Mouse (Mus musculus) cerebellum, adult 11 months (tissue): ENCODE measurements around the gene Entpd8.

Experiments used
- DNase-seq: peaks from one replicate; pipeline ENCODE4 v3.0.0; 2022

The Entpd8 gene

DNA sequence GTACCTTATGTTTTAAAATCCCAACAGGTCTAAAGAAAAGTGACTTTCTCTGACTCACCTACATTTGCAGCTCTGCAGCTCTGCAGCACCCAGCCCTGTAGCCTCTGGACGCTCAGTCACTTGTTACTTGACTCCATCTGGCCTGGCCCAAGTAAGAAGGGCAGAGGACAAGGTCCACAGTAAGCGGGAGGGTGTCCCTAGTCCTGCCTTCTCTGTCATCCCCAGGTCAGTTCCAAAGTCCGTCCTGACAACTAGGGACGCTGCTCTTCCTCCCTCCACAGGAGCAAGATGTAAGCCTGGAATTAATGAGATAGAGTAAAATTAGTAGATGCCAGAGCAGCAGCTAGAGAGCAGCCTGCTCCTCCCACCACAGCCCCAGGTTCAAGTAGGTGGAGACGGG, at the start of gene Entpd8:
Gene Entpd8 (plus strand): TSS at position 229 of the 400 bp plus-strand sequence.
- no peak for DNase-seq

DNA sequence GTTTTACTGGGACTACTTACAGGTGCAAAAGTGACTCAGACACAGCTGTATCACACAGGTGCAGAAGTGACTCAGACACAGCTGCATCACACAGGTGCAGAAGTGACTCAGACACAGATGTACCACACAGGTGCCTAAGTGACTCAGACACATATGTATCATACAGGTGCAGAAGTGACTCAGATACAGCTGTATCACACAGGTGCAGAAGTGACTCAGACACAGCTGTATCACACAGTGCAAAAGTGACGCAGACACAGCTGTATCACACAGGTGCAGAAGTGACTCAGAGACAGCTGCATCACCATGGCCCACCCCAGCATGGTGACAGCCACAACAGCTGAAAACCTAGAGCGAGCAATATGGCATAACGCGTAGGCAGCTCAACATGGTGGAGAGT, 45.1 kb upstream of the Entpd8 start:
- DNase-seq = no peak

DNA sequence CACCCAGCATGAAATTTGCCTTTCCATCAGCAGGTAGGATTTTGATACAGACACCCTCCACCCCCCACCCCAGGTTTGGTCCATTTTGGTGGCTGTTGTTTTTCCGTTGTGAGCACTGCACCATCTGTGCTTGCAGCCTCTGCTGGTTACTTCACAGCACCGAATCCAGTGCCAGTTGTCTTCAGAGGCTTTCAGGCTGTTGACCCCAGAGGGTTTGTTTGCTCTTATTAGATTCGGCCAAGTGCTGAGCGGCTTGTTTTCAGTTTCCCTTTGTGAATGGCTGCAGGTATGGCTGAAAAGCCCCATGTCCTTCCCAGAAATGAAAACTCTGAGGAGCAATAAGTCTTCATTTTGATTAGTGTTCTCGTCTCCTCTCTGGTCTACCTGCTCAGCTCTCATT, 40.0 kb upstream of the Entpd8 start:
- no peak for DNase-seq

DNA sequence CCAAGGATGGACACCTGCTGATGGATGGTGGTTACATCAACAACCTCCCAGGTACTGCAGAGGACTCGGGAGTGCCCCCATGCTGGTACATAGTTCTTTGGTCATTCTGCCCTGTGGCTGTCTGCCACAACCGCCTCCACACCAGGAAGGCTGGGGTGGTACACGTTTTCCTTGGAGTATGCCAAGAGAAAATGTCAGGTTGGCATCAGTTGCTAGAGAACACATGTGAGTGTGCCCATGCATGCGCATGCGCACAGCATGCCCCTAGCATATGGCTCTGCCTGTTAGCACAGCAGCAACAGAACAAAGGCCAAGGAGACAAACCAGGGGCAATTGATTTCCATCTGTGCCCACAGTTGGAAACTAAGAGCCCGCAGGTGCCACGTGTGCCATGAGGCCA, 29.2 kb upstream of the Entpd8 start:
- DNase-seq = peak; percentile 76

DNA sequence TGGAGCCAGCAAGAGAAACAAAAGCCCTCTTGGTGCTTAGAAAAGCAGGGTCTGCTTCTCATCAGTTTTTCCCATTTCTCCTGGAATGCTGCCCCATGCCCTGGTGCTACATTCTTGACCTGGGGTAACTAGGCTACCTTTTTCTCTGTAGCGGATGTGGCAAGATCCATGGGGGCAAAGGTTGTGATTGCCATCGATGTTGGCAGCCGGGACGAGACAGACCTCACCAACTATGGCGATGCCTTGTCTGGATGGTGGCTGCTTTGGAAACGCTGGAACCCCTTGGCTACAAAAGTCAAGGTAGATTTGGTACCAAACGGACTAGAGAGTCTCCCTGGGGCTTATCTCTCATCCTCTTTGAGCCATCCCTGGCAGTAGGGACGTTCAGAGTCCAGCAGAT, 28.7 kb upstream of the Entpd8 start:
- DNase-seq = no peak

DNA sequence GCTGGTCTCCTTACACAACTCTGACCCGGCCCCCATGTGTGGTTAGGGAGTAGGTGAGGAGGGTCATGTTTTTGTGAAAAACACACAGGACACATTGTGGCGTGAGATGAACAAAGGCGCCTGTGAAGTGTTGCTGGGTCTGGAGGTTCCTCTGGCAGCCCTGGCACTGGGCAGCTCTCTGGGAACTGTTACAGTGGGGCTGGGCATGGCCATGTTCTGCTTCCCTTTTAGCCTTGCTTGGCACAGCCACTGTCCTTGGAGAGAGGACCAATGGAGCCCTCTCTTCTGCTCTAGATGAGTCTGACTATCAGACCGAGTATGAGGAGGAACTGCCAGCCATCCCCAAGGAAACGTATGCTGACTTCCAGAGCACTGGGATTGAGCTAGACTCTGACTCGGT, 27.0 kb upstream of the Entpd8 start:
- DNase-seq = no peak

DNA sequence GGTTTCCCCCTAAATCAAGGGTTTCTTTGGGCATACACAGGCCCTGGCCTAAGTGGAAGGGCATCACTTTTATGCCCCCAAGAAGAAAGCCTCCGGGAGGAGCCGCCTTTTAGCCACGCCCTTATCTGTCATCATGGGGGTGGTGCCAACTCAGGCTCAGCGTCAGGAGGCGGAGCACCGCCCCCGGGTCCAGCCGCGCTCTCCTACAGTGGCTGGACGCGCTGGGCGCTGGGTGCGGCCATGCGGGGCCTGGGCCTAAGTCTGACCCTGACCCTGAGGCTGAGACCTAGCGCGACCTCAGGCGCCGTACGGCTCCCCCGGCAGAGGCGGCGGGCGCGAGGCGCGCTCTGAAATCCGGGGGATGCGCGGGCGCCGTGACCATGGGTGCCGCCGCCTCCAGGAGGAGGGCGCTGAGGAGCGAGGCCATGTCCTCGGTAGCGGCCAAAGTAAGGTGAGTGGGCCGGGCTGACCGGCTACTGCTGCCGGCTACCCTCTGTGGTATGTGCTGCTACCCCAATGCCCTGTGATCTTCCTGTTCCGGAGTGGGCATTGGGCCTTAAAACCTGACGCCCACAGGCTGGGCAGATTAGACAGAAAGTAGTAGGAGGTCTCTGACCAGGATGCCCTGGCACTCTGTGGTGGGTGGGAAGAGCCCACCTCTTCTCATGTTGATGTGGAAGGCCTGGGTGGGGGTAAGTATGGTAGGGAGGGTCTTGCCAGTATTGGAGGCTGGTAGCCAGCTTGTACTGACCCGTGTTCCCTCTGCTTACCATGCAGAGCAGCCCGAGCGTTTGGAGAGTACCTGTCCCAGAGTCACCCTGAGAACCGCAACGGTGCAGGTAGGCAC, 25.7 kb upstream of the Entpd8 start, which contains the start of gene Nsmf:
Gene Nsmf (plus strand): TSS at position 135 of the 847 bp plus-strand sequence.
- peak; percentile 77 for DNase-seq

DNA sequence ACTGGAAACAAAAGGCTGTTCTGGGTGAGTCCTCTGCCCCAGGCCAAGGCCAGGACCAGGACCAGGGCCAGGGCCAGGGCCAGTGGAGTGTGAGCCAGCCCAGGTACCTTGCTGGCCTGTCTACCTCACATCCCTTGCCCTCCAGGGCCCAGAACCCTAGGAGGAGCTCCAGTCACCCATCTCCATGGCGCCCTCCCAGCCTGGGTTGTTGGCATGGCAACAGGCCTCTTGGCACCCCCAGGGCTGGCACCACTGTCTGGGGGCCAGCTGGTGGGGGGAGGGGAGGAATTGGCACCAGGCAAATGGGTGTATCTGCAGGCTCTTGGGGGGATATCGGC, 25.1 kb upstream of the Entpd8 start:
- peak; percentile 55 for DNase-seq

DNA sequence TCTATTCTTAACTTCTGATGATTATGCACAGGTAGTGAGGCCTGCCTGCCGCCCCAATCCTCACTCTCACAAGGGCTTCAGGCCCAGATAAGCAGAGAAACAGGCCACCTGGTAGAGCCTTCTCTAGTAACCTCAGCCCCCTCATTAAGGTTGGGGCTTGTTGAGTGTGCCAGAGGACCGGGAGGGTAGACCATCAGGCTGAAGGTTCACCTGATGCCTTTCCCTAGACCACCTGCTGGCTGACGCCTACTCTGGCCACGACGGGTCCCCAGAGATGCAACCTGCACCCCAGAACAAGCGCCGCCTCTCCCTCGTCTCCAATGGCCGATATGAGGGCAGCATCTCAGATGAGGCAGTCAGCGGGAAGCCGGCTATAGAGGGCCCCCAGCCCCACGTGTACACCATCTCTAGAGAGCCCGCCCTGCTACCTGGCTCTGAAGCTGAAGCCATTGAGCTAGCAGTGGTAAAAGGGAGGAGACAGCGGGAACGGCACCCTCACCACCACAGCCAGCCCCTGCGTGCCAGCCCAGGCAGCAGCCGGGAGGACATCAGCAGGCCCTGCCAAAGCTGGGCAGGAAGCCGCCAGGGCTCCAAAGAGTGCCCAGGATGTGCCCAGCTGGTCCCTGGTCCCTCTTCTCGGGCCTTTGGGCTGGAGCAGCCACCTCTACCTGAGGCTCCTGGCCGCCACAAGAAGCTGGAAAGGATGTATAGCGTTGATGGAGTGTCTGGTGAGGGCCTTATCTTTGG, 24.5 kb upstream of the Entpd8 start:
- DNase-seq = no peak

DNA sequence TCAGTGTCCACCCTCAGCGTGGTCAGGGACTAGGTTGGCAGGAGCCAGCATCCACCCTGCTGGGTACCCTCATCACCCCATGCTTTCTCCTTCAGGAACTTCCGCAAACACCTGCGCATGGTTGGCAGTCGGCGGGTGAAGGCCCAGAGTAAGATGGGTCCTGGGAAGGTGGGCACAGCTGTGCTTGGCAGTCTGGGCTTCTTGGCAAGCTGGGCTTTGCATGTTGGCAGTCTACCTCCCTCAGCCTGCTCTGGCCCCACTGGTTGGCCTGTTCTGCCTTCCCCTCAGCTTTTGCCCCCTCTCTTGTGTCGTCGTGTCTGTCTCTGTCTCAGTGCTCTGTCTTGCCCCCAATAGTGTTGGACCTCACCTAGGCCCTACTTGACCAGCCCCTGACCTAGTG, 21.2 kb upstream of the Entpd8 start:
- no peak for DNase-seq

DNA sequence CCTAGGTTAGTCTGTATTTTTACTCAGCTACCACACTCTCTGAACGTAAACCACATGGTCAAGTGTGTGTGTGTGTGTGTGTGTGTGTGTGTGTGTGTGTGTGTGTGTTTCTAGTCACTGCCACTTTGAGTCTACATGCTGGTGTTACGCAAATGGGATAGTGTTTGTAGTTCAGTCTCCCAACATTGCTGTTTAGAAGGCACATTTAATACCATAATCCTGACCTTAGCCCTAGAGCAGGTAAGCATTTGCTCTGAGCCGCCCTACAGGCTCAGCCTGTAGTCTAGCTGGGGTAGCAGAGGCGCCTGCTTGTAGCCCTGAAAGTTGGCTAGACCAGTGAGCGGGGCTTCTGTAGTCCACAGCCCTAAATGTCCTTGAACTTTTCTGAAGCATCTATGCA, 16.6 kb upstream of the Entpd8 start:
- DNase-seq = no peak

DNA sequence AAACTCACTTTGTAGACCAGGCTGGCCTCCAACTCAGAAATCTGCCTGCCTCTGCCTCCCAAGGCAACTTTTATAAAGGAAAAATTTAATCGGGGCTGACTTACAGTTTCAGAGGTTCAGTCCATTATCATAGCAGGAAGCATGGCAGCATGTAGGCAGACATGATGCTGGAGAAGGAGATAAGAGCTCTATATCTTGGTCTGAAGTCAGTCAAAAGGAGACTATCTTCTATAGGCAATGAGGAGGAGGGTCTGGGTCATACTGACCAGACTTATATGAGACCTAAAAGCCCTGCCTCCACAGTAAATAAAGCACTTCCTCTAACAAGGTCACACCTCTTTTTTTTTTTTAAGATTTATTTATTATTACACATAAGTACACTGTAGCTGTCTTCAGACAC, 15.8 kb upstream of the Entpd8 start:
- no peak for DNase-seq

DNA sequence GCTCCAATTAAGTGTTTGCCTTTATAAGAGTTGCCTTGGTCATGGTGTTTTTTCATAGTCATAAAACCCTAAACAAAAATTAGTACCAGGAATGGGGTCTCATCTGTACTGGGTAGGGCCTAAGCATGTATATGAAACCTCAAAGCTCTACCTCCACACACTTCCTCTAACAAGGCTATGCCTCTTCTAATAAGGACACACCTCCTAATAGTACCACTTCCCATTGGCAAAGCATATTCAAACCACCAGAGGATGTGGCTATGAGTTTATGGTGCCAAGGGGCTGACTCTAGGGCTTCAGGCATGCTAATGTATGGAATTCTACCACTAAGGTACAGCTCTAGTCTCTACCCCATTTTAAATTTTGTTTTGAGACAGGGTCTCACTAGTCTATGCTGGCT, 14.6 kb upstream of the Entpd8 start:
- no peak for DNase-seq

DNA sequence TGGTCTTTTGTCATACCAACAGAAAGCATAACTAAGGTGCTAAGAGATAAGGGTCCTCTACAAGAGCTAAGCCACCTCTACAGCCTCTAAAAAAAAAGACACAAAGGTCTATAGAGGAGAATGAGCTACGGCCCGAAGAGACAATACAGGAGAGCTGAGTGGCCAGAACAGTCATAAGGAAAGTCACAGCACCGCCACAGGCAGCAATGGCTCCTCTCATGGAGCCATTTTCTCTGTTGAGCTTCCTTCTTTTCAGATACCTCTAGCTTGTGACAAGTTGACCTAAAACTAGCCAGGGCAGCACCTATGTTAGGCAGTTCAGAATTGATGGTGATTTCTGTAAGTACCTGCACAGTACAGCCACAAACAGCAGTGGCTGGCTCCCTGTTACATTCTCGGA, 13.6 kb upstream of the Entpd8 start:
- DNase-seq = no peak

DNA sequence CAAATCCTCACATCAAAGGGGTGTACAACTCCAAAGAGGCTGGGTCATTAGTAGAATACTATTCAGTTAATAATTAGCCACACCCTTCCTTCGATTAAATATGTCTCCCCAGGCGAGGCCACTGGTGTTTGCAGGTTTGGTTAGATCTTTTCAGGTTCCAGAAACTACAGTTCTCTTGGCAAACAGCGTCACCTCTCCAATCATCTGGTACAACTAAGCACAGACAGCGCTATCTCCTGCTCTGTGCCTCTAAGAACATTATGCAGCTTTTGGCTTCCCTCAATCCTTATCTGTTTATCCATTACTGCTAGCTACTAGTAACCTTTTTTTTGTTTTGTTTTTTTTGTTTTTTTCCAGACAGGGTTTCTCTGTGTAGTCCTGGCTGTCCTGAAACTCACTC, 10.6 kb upstream of the Entpd8 start:
- no peak for DNase-seq

DNA sequence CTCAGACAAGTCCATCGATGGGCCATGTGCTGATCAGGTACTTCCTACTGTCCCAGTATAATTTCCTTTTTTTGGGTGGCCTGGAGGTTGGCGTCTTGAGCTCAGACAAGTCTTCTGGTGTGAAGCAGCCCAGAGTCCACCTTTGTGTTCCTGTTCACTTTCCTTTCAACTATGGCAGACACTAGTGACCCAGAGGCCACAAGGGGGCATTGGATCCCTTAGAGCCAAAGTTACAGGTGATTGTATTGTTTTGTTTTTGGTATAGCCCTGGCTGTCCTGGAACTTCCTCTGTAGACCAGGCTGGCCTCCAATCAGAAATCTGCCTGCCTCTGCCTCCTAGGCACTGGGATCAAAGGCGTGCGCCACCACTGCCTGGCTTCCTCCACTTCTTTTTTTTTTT, 7.7 kb upstream of the Entpd8 start:
- no peak for DNase-seq

DNA sequence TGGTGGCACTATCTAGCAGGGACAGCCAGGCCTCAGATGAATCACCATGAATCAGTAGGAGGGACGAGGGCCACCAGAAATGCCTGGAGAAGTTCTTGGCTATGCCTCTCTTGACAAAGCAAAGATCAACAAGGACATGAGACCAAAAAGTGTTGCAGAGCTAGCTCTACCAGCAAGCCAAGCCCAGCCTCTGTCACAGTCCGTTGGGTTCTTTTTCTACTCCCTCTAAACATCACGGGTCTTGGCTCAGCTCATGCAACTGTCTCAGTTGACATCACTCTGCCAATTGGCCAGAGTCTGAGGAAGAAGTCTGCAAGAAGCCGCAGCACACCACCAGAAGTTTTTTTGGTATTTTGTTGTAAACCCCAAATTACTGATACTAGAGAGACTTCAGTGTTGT, 4.6 kb upstream of the Entpd8 start:
- DNase-seq = no peak

DNA sequence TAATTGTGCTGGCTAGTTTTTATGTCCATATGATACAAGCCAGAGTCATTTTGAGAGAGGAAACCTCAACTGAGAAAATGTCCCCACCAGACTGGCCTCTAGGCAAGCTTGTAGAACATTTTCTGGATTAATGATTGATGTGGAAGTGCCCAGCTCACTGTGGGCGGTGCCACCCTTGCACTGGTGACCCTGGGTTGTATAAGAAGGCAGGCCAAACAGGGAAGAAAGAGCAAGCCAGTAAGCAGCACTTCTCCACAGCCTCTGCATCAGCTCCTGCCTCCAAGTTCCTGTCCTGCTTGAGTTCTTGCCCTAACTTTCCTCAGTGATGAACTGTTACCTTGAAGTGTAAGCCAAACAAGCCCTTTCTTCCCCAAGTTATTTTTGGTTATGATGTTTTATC, 1.1 kb upstream of the Entpd8 start:
- no peak for DNase-seq

DNA sequence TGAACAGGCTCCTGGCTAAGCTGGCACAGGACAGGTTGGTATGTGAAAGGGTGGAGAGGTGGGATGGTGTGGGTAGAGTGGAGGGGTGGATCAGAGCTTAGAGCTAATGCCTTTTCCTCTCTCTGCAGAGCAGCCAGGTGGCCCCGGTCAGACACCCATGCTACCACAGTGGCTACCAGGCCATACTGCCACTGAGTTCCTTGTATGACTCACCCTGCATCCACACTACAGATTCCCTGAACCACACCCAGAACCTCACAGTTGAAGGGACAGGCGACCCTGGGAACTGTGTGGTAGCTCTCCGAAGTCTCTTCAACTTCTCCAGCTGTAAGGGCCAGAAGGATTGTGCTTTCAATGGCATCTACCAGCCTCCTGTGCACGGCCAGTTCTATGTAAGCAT, 3.6 kb downstream of the Entpd8 start:
- no peak for DNase-seq

DNA sequence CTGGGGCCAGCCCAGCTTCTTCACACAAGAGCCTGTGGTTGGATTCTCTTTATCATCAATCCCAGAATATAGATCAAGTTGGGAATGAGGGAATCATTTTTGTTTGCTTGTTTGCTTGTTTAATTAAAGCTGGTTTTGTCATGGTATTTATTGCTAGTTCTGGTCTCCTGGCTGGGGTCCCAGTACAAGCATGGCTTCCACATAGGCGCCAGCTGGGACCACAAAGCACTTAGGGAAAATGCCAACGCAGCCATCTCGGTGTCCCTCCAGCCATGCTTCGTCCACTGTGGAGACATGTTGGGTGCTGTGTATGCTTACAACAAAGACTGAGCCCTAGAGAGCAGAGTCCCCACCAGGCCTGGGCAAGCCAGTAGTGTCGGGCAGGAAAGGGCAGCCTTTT, 5.5 kb downstream of the Entpd8 start:
- no peak for DNase-seq

DNA sequence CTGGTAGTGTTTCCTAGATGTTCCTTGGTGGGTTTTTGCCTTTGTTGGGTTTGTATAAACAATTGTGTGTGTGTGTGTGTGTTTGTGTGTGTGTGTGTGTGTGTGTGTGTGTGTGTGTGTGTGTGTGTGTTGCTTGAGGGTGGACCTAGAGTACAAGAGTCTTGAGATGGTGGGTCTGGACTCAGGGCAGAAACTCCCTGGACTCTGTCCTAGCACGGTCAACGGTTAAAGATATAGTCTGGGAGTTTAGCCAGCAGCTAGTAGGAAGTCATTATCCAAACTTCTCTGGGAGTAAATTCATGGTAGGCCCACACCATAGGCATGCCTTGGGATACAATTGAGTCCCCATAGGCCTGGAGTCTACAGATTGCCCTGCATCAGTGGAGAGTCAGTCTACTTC, 7.7 kb downstream of the Entpd8 start:
- DNase-seq = no peak

DNA sequence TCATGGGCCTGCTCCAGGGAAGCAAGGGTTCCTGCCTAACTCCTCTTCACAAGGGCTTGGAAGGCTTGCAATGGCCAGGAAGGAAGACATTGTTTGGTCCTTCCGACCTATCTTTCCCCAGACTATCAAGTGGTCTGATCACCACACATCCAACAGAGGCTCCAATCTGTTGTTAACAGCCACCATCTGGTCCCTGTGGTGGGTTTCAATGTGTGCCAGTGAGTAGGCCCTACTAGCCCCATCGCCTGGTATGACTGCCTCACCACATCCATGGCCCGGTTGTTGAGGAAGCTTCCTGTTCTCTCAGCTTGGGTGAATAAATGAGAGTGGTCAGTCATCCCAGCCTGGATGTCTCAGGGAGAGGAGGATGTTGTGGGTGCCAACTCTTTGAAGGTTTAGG, 8.5 kb downstream of the Entpd8 start:
- DNase-seq = no peak

DNA sequence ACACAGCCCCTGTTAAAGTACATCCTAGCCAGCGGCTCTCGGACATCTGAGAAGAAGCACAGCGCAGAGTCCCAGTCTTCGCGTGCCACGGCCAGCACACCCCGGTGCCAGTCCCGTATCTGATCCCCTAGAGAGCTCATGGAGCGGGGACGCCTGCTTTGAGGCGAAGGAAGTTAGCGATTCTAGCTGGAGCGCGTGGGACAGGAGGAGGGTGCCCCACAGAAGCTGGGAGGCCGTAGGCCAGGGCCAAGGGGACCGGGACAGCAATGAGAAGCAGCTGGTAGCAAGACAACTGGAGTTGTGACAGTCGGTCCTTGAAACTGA, 14.6 kb downstream of the Entpd8 start:
- no peak for DNase-seq

DNA sequence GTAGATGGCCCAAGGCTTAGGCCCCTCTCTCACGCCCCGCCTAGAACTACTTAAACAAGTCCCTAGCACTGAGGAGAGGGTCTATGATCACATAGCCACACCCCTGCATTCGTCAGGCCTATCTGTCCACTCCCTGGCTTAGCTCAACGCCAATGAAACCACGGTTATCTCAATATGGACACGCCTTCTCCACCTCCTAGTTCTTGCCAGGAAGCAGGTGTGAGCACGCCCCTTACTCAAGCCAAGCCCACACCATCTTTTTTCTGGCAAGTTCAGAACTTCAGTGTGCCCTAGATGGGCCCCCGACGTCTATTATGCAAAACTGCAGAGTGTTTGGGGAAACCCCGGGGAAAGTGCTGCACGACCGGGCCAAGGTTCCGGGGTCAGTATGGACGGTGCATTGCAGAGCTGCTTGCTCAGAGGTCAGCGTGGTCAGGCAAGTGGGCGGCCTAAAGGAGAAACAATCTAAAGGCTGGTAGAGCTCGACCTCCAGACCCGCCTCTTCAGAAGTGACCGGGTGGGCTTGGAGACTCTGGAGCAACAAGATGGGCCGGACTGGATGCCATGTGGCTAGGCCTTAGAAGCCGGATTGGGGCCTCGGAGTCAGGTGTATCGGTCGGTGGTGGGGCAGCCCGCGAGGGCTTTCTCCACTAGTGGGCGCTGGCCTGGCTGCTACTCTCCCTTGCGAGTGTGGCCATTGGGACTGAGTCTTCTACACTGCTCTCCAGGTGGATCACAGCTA, 15.2 kb downstream of the Entpd8 start, which contains the start of gene Noxa1:
Gene Noxa1 (minus strand): TSS at position 41 of the 742 bp plus-strand sequence.
- DNase-seq = no peak
